Mouse (Mus musculus): ENCODE data around the gene AU021092.
"Not testable (repeated sequence)": the region's sequence is repeated elsewhere in the genome, so short reads cannot be mapped to it uniquely, and the experiment has no call there.

Gene AU021092

DNA sequence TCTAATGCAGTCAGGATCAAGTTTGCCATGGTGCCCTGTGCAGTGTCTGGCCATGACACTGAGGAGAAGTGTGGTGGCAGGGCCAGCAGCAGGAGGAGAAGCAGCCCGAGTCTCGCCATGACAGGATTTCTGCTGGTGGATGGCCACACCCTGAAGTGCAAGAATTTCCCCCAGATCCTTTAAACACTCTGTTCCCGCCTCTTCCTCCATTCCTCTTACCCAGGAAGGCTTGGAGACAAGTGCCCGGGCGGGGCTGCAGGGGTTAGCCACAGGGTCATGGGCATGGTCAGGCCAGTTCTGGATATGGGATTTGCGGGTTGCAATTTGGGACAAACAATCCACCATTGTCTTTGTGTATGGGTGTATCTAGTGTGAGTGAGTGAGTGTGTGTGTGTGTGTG is at the start of gene AU021092:
AU021092 (minus strand) TSS at position 160 of the 400 bp plus-strand sequence.
- DNase-seq (ENCODE audit: low spot score in 2 of 2), result no peak

DNA sequence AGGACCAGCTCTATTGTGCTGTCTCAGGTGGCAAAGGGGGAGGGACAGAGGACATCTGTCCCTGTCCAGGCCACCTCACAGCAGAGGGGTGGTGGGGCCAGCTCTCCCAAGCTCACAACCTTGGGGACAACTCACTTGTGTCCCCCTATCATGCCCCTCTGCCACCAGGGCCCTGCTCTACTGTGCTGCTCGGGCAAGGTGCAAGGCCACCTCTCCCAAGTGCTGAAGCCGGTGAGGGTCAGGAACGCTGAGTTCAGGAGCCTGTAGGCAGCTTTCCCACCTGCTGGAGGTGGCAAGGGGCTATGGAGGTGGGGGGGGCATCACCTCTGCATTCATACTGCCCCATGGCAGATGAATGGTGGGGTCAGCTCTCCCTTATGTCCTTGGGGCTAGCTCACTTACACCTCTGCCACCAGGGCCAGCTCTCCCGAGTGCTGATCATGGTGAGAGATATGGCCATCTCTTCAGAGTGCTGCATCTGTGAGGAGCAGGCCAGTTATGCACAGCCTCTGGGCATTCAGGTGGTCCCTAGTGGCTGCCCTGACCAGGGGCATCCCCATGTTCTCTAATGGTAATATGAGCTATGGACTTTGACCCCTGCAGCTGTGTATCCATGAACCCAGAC is 49.4 kb upstream of the AU021092 start:
- no peak for DNase-seq (ENCODE audit: low spot score in 2 of 2)

DNA sequence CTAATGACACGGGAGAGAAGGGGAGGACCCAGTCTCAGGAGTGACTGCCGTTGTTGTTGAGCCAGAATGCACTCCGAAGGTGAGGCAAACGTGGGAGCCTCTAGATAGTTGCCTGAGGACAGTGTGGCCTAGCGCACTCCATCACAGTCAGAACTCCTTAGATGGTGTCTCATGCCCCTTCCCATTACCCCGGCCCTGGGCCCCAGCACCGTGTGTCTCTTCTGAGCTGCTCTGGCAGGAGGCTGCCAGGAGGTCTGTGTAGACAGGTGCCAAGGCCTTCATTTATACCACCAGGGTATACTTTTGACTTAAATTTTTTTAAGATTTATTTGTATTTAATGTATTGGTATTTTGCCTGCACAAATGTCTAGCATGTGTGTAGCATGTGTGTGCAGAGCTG is 41.8 kb upstream of the AU021092 start:
- DNase-seq (ENCODE audit: low spot score in 2 of 2), result no peak

DNA sequence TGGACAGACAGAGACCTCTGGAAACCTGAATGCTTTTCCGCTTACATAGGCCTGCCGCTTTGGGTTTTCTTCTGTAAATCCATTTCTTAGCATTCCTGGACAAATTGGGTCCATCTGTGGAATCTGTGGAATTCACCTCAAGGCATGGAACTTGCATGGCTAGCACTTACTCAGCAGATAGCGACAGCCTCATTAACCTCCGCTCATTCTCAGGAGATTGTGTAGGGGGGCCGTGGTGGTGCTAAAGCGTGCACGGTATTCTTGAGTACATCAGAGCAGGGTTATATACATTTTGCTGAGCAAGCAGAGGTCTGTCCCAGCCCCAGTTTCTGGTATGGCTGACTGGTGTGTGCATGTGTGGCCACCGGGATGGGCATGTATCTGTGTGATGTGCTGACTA is 41.1 kb upstream of the AU021092 start:
- DNase-seq (ENCODE audit: low spot score in 2 of 2), result no peak

DNA sequence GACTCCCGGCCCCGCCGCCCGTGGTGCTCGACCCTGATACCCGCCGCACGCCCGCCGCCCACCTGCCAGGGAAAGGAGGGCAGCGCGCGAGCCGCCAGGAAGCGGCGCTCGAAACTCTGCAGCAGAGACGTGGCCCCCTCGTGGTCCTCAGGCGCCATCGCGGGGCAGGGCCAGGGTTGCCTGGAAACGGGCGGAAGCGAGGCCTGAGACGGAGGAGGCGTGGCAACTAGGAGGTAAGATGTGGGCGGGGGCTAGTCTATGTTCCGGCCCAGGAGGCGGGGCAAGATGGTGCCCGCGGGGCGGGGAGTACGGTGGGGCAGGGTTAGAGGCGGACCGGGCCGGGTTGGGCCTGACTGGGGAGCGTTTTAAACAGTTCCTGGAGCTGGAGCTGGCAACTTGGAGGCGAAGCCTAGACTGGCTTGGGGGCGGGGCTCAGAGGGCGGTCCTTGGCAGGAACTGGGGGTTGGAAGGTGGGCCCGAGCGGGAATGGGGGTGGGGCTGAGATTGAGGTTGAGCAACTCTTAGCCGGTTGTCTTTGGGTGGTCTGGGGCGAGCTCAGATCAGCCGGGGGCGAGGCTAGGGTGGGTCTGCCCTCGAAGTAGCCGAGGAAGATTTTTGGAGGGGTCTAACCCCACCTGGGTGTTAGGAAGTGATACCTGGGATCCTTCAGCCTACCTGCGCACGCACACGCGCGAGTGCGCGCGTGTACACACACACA is 33.8 kb upstream of the AU021092 start, which contains the start of gene Eef2kmt:
Eef2kmt (minus strand) TSS at position 205 of the 718 bp plus-strand sequence.
- DNase-seq (ENCODE audit: low spot score in 2 of 2), result peak; percentile 94

DNA sequence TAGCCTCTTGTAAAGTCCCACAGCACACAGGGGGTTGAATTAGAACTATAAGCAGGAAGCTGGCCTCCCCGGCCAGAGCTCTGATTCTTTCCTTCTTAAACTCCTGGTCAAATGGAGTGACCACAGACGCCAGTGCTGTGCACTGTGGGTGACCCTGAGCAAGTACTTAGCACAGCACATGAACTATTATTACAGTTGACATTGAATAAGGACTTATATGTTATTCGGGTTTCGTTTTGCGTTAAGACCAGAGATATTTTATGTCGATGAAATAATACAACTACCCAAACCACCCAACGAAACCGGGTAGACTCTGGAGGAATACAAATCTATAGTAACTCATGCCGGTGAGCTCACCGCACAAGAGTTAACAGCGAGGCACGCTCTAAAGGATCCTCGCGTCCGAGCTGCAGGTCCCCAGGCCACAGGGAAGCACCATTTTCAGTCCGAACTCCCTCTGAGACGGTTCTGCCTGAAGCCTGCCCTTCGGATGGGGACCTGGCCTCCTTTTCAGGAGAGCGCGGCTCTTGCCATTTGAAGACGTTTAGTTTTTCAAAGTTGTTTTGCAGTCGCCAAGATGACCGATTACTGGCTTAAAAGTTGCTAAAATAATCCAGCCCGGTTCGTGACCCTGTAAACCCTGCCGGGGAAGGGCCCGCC is 33.1 kb upstream of the AU021092 start:
- no peak for DNase-seq (ENCODE audit: low spot score in 2 of 2)

DNA sequence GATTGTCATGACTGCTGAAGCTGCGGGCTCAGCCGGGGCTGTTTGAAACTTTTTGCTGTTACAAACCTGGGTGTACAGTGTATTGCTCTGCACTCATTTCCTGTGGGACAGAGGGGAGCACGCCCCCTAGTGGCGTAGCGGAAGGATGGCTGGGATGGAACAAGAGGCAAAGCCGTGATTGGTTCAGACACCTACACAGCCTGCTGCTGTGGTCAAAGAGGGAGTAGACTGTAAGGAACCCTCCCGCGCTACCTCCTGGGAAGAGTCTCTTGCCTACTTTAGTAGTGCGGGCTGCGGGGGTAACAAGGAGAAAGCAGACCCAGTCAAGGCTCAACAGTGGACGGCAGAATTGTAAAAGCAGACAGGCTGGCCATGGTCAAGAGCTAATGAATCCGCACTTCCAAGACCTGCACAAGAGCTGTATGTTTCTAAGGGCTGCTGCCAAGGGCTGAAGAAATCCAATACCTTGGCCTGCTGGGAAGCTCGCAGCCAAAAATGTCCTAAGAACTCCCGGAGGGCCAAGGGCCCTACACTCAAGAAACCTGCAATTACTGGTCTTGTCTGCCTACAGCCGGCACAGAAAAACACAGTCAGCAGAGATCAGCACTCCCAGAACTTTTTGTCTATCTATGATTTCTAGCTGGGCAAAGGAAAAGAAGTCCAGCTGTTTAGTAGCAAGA is 32.4 kb upstream of the AU021092 start:
- DNase-seq (ENCODE audit: low spot score in 2 of 2), result peak; percentile 48 to 58

DNA sequence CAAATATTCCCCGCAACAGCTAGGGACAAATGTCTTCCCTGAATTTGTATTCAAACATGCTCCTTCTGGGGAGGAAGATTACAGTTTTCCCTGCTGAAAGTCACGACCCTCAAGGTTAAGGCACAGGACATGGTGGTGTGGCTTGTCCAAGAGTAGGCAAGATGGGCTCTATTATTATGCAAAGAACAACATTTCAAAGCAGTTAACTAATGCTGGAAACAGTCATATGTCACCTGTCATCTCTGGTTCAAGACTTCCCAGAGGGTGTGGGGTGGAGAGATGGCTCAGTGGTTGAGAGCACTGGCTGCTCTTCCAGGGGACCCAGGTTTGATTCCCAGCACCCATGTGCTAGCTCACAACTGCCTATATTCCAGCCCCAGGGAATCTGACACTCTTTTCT is 30.2 kb upstream of the AU021092 start:
- no peak for DNase-seq (ENCODE audit: low spot score in 2 of 2)

DNA sequence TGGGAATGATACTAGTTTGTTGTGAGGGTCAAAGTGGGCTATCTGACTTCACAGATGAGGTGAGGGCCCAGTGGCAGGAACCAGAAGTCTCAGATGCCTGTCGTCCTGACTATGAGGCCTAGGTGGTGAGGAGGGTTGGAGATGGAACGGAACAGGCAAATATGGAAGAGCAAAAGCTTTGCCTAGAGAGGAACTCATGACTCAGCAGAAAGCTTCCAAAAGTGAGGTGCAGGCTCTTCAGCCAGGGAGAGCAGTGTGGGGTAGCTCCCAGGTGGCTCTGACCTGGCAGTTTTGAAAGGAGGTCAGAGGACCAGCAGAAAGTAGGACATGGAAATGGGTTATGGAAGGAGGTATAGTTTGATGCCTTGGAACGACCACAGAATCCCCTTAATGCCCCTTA is 28.8 kb upstream of the AU021092 start:
- no peak for DNase-seq (ENCODE audit: low spot score in 2 of 2)

DNA sequence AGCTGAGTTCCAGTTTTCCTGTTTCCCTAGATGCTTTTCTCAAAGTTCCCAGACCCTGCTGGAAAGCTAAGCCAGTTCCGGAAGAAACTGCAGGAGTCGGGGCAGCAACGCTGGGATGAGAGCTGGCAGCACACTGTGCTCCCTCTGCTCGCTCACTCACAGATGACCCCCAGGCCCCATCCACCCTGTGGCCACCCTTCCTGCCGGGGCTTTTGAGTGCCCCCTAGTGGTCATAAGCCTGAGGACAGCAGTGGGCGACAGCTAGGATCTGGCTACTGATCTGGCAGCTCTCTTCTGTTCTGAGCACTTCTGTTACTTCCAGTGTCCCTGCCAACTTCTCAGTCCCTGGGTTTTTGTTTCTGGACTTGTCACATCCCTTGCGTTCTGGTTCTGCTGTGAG is 22.3 kb upstream of the AU021092 start:
- DNase-seq (ENCODE audit: low spot score in 2 of 2), result peak in 1 of 2 experiments; percentile 45

DNA sequence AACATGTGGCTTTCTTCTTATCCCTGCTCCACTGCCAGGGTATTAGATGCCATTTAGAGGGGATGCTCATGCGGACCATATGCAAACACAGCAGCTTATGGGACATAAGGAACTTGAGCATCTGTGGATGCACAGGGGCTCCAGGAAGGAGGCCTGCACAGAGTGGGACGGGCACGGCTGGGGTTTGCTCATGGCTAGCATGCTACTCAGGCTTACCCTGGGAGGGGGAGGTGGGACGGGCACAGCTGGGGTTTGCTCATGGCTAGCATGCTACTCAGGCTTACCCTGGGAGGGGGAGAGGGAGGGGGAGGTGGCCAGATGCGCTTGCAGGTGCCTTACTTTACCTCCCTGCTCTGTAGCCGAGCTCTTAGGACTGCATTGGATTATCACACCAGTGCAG is 20.8 kb upstream of the AU021092 start:
- DNase-seq (ENCODE audit: low spot score in 2 of 2), result no peak

DNA sequence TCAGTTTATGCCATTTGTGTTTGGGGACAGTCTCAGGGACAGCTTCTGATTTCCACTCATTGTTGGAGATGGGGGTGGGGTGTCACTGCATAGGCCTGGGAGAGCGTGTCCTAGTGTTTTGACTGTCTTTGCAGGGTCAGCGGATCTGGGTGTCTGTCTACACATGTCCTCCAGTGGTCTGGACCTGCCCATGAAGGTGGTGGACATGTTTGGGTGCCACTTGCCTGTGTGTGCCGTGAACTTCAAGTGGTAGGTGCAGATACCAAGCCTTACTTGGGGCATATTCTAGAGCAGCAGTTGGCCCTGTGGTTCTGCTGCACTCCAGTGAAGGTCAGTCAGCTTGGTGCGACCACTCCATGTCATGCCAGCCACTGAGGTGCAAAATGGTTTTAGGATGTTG is 20.3 kb upstream of the AU021092 start:
- DNase-seq (ENCODE audit: low spot score in 2 of 2), result no peak

DNA sequence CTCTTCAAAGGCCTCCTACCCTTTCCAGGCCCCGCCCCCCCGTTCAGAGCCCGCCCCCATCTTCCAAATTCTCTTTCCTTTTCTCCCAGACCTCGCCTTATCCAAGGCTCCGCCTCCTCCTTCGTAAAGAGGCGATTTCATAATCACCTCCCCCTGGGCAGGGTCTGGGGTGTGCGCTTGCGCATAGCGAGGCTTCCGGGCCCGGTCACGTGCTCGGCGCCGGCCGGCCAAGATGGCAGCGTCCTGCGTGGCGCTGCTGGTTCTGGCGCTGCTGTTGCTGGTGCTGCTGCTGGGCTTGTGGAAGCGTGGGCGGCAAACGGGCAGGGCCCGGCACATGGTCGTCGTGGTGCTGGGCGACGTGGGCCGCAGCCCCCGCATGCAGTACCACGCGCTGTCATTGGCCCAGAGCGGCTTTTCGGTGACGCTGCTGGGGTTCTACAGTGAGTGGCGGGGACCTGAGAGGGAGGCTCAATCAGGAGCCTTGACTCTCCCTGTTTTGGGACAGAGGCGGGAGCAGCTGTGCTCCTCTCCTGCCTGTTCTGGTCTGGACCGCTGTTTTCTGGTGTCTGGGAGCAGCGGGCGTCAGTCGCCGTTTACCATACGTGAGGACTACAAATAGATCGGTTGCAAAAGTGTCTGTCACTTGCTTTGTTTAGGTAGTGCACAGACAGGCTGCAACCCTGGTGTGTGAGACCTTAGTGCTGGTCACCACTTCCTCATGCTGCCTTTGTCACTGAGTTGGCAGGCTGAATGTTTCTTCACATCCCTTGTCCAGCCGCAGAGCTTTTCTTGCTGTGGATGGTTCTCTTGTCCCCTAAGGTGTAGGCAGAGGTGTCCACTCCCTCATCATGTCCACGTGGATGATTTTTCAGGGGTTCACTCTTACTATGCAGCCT is 11.6 kb upstream of the AU021092 start, which contains the start of gene Alg1:
Alg1 (plus strand) TSS at position 204 of the 896 bp plus-strand sequence.
- DNase-seq (ENCODE audit: low spot score in 2 of 2), result peak; percentile 85 to 89

DNA sequence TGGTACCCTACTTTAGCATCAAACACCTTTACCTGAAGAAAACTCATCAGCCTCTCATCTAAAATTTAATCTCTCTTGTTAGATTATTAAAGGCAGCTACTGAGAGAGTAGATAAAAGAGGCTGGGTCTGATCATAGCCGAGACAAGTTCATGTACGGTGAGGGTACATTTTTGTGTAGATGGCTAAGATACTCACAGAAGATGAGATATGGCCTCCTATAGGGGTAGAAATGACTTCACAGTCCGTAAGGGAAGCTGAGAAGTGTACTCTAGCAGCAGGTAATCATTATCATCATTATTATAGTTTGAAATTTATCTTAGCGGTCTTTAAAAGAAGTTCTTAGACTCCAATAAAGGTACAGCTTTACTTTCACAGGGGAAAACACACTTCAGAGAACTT is 10.9 kb upstream of the AU021092 start:
- DNase-seq (ENCODE audit: low spot score in 2 of 2), result no peak

DNA sequence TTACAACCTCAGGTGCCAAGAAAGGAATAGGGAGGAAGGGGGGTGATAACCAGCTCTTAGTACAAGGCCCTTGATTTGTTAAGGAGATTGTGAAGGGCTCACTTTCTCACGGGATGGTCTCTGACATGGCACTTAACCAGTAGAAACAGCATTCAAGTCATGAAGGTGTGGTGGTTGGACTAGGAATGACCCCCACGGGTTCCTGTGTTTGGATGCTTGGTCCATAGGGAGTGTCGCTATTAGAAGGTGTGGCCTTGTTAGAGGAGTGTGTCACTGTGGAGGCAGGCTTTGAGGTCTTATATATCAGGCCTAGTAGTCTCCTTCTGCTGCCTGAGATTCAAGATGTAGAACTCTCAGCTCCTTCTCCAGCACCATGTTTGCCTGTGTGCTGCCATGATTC is 6.0 kb upstream of the AU021092 start:
- DNase-seq (ENCODE audit: low spot score in 2 of 2), result not testable (repeated sequence)

DNA sequence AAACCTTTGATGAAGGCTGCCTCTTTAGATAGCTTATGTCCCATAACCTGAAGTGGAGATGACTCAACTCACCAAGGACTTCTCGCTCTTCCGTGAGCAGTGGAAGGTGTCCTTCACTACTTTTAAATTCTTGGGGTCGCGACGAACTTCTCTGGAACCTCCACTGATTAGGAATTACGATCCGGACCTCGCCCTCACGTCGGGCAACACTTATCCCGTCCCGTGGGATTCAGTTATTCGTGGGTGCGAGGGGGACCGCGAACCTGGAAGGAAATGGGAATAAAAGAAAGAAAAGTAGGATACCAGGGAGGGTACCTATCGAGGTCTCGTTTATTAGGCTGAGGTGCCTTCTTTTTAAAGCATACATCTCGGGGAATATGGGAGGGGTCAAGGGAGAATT is 5.4 kb upstream of the AU021092 start:
- not testable (repeated sequence) for DNase-seq (ENCODE audit: low spot score in 2 of 2)

DNA sequence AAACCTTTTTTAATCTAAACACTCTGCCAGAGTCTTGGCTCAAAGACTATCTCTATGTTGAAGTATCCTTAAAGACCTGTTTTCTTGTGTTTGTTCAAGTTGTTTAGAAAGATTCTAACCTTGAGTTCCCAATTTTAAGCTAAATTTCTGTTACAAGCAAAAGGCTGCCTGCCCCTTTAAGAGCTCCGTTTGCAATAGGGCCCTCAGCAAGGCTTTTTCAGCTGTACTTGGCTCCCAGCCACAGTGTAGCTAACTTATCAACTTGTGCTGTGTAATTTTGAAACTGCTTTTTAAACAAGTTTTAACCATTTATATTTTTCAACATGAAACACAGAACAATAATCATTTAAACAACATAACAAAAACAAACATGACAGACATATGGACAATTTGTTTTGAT is 4.4 kb upstream of the AU021092 start:
- DNase-seq (ENCODE audit: low spot score in 2 of 2), result not testable (repeated sequence)

DNA sequence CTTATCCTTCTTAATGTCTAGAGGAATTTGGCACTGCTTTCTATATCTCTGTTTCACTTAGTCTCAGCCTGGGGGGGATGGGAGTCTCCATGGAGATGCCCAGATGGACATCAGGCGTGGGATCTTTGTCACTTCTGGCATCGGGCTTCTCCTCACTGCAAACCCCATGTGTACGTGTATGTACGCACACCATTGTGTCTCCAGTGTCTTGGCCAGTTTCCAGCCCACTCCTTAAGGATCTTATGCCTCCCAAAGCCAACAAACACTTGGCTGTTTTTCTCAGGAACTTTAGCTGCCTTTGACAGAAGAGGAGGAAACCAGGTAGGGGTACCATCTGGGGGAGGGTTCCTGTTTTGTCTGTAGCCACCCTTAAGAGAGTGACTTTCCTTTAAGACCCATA is 696 bp downstream of the AU021092 start:
- DNase-seq (ENCODE audit: low spot score in 2 of 2), result no peak

DNA sequence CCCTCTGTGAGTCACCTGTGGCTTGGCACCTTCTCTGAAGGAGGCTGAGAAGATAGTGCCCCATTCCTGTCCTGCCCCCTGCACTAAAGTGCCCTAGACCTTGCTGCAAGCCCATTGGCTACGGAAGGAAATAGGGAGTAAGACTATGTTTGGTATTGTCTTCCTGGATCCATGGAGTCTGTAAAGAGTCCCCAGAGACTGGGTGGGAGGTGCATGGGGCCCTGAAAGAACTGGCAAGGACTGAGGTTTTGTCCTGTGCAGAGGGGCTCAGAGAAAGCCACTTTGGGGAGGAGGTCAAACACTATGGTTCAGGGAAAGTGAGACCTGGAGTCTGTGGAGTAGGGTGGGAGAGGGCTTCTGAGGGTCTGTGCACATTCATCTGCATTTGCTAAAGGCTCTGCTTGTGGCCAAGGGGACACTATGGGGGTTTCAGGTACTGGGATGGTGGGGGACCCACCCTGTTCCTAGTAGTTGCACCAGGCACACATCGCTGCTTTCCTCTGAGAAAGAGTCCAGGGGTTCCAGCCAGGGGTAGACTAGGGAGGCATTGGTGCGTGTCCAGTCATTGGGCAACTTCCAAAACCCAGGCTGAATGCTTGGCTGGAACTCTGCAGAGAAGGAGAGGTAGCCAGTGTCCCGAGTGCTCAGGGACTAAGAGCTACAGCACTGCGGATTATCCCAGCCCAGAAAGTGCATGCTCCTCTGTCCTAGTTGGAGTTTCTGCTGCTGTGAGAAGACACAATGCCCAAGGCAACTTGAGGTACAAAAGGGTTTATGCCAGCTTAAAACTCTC is 4.6 kb downstream of the AU021092 start:
- no peak for DNase-seq (ENCODE audit: low spot score in 2 of 2)

DNA sequence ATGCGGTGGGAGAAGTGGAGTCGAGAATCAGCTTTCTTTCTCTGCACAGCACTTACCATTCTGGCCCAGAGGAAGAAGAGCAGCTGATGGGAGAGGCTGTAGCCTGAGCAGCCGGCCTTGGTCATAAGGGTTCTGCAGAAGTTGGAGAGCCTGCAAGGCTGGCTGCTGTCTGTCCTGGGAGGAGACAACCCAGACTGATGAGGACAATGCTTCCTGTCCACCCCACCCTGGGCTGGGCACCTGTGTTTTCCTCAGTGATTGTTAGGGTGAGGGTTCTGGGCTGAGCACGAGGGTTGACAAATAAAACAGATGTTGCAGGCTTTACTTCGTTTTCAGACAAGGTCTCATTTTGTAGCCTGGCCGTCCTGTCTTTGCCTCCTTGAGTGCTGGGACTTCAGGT is 5.4 kb downstream of the AU021092 start:
- no peak for DNase-seq (ENCODE audit: low spot score in 2 of 2)
